Comparison of ENCODE assay signal across 17 mouse cellular contexts in genomic region chr4:128743031-128743626, GRCm38 (mm10). TPM values are rescaled to one million over a fixed set of nuclear protein-coding genes. Genes with fewer than 3 reads are reported as not detected.
DNase-seq lines count a peak whose midpoint lies in the region; ATAC-seq and TF ChIP-seq lines count a peak whose summit lies in the region.
"Had no signal": no experiment of that assay in that cellular context is flagged by ENCODE, and none has a peak within 500 bp of the region (broad histone marks: within the 10 kb centered on the region; RNA-seq: fewer than 3 reads in every experiment).

No protein-coding gene starts in this region.

- TF ChIP-seq CTCF in intestine, postnatal 0 days (IDR thresholded peaks at IDR 0.05; ENCODE audit: low read depth) = no peak

- H3K27ac ChIP-seq in heart, embryonic 15.5 days = 0 out of 2 replicates have a peak overlapping the region, but pooled peaks have one; percentile 12
- peak overlapping the region; percentile 17; the same call in 1 of the 2 replicates for H3K27ac ChIP-seq in midbrain, embryonic 13.5 days
- H3K27ac ChIP-seq in midbrain, embryonic 11.5 days (ENCODE audit: low read depth, low read length) = no peak overlapping the region
- no peak overlapping the region for H3K27ac ChIP-seq in intestine, postnatal 0 days (ENCODE audit: low read depth, low read length)
- H3K27ac ChIP-seq: intestine, embryonic 15.5 days; stomach, embryonic 15.5 days had no signal

- no peak for ATAC-seq in heart, embryonic 15.5 days (replicated peaks; ENCODE audit: insufficient number of reproducible peaks, insufficient read depth, low FRiP score, low read depth)
- no peak for ATAC-seq in midbrain, embryonic 13.5 days
- no peak for ATAC-seq in midbrain, embryonic 11.5 days (ENCODE audit: low FRiP score)
- ATAC-seq in intestine, postnatal 0 days = no peak
- ATAC-seq: intestine, embryonic 15.5 days had no signal

- H3K9ac ChIP-seq in heart, embryonic 15.5 days = no peak overlapping the region
- no peak overlapping the region for H3K9ac ChIP-seq in midbrain, embryonic 13.5 days (replicated peaks)
- no peak overlapping the region for H3K9ac ChIP-seq in midbrain, embryonic 11.5 days (ENCODE audit: low read length)
- no peak overlapping the region for H3K9ac ChIP-seq in intestine, postnatal 0 days (ENCODE audit: low read depth, low read length)
- H3K9ac ChIP-seq: intestine, embryonic 15.5 days; stomach, embryonic 15.5 days had no signal

- peaks cover 50% of the 10 kb centered on the region for H3K36me3 ChIP-seq in heart, embryonic 15.5 days
- H3K36me3 ChIP-seq in midbrain, embryonic 13.5 days = peaks cover 53% of the 10 kb centered on the region
- peaks cover 39% of the 10 kb centered on the region for H3K36me3 ChIP-seq in midbrain, embryonic 11.5 days (ENCODE audit: control insufficient read depth, insufficient read depth, low read length)
- H3K36me3 ChIP-seq in intestine, postnatal 0 days (ENCODE audit: control insufficient read depth, insufficient read depth) = peaks cover 52% of the 10 kb centered on the region

- H3K4me3 ChIP-seq in heart, embryonic 15.5 days = no peak overlapping the region
- H3K4me3 ChIP-seq in midbrain, embryonic 13.5 days (replicated peaks) = no peak overlapping the region
- no peak overlapping the region for H3K4me3 ChIP-seq in midbrain, embryonic 11.5 days (ENCODE audit: low read depth, low read length)
- H3K4me3 ChIP-seq in intestine, postnatal 0 days (ENCODE audit: low read depth, low read length) = no peak overlapping the region
- H3K4me3 ChIP-seq: intestine, embryonic 15.5 days; stomach, embryonic 15.5 days had no signal

- no peaks in the 10 kb centered on the region for H3K27me3 ChIP-seq in heart, embryonic 15.5 days
- H3K27me3 ChIP-seq in midbrain, embryonic 13.5 days = no peaks in the 10 kb centered on the region
- H3K27me3 ChIP-seq in midbrain, embryonic 11.5 days (ENCODE audit: control insufficient read depth, insufficient read depth, low read length) = no peaks in the 10 kb centered on the region
- no peaks in the 10 kb centered on the region for H3K27me3 ChIP-seq in intestine, postnatal 0 days (replicated peaks; ENCODE audit: control insufficient read depth, insufficient read depth, low read length)
- H3K27me3 ChIP-seq: CH12.LX; intestine, embryonic 15.5 days; stomach, embryonic 15.5 days had no signal

- no peaks in the 10 kb centered on the region for H3K9me3 ChIP-seq in heart, embryonic 15.5 days (replicated peaks)
- H3K9me3 ChIP-seq in midbrain, embryonic 13.5 days = no peaks in the 10 kb centered on the region
- H3K9me3 ChIP-seq in midbrain, embryonic 11.5 days (ENCODE audit: control insufficient read depth, low read length) = no peaks in the 10 kb centered on the region
- no peaks in the 10 kb centered on the region for H3K9me3 ChIP-seq in intestine, postnatal 0 days (ENCODE audit: control insufficient read depth)
- H3K9me3 ChIP-seq: intestine, embryonic 15.5 days; stomach, embryonic 15.5 days had no signal

- H3K4me1 ChIP-seq in heart, embryonic 15.5 days (replicated peaks) = peaks cover 27% of the 10 kb centered on the region
- peaks cover 30% of the 10 kb centered on the region for H3K4me1 ChIP-seq in midbrain, embryonic 13.5 days (replicated peaks)
- H3K4me1 ChIP-seq in midbrain, embryonic 11.5 days (ENCODE audit: control insufficient read depth, insufficient read depth, low read length) = peaks cover 7% of the 10 kb centered on the region
- no peaks in the 10 kb centered on the region for H3K4me1 ChIP-seq in intestine, postnatal 0 days (replicated peaks; ENCODE audit: control insufficient read depth, insufficient read depth, low read length)

- 79% methylated on average over 12 of the region's 12 CpGs for WGBS in heart, embryonic 15.5 days
- WGBS in midbrain, embryonic 13.5 days = 70% methylated on average over 12 of the region's 12 CpGs
- 82% methylated on average over 12 of the region's 12 CpGs for WGBS in midbrain, embryonic 11.5 days
- WGBS in intestine, postnatal 0 days = 82% methylated on average over 12 of the region's 12 CpGs

- DNase-seq in adrenal gland, postnatal 10 days = peak; percentile 50
- no peak for DNase-seq in adrenal gland, postnatal 14 days
- no peak for DNase-seq in heart, adult 8-10 months (ENCODE audit: low spot score)
- DNase-seq in midbrain, embryonic 11.5 days (ENCODE audit: low spot score, missing footprints) = no peak
- DNase-seq in right cerebral cortex, adult 2 months (ENCODE audit: low spot score in 2 of 2) = no peak
- DNase-seq: heart, adult 18-20 months; liver; lung, adult 18-20 months; lung, postnatal 36 days; retina, postnatal 1 day; spleen, adult 18-20 months had no signal

- H3K4me2 ChIP-seq in heart, embryonic 15.5 days = no peak overlapping the region
- H3K4me2 ChIP-seq in midbrain, embryonic 13.5 days (replicated peaks) = no peak overlapping the region
- no peak overlapping the region for H3K4me2 ChIP-seq in midbrain, embryonic 11.5 days
- H3K4me2 ChIP-seq in intestine, postnatal 0 days (replicated peaks; ENCODE audit: low read depth) = no peak overlapping the region
- H3K4me2 ChIP-seq: intestine, embryonic 15.5 days; stomach, embryonic 15.5 days had no signal

RNA-seq across cellular contexts. Expression of gene A3galt2, which starts 12.0 kb away (rescaled TPM):
- total RNA-seq in adrenal gland, postnatal 10 days (2021) = under 1 TPM; 0.12 TPM
- 0.26 TPM in 2 replicates for total RNA-seq in adrenal gland, postnatal 14 days (2021)
- 0.04 TPM in 1 of 2 replicates, not detected in the other for polyA plus RNA-seq in heart, embryonic 15.5 days (2015; fragmentation: Nextera tagmentation; extraction: Ambion mirVana)
- under 1 TPM in 2 of 4 experiments, not detected in 2; 0.09 to 0.11 TPM for total RNA-seq in heart, adult 8-10 months (2022)
- 0.23 and 0.58 TPM in 2 replicates for polyA plus RNA-seq in midbrain, embryonic 13.5 days (2015; fragmentation: Nextera tagmentation; extraction: Ambion mirVana)
- polyA plus RNA-seq in midbrain, embryonic 11.5 days (2014; fragmentation: Nextera tagmentation; extraction: Ambion mirVana) = 0.15 and 0.18 TPM in 2 replicates
- not detected in 2 replicates for polyA plus RNA-seq in intestine, postnatal 0 days (2015; fragmentation: Nextera tagmentation; extraction: Ambion mirVana)

Comparison
In these comparisons a context has a peak if more than half of its experiments do, and no peak if none do; other contexts are left out.
1. H3K27ac ChIP-seq: peak in heart, embryonic 15.5 days (single experiment) and midbrain, embryonic 13.5 days (single experiment); none in midbrain, embryonic 11.5 days (single experiment) and intestine, postnatal 0 days (single experiment).